Mouse (Mus musculus): Measurements from ENCODE around the gene Zbp1. TPM values are rescaled to one million over a fixed set of nuclear protein-coding genes. Genes with fewer than 3 reads are reported as not detected.

Zbp1 gene
- polyA plus RNA-seq, 1 experiment: 63.7 TPM

DNA sequence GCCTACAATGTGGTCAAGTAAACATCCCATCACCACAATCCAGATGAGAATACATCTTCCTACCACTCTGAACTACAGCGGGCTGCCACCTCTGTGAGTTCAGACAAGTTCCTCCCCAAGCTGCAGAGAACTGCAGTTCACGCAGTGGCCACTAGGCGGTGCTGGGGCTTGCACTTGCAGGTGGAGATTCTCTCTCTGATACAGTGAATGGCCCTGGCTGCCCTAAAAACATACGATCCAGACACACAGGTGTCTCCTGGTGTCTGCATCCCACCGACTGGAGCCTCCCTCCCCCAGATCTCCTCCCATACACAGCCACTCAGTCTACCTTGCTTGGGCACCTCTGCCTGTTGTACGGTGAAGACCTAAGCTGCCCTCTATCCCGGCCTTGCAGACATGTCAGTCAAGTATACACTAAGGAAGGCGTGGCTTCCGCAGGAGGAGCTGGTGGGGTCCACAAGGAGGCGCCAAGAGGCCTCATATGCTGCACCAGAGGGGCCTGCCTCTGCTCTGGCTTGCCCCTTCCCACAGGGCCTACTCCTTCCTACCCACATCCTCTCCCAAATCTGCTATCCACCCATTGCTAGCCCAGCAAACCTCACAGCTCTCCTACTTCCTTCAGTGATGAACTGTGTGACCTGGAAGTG, 11.0 kb upstream of the Zbp1 start:
- Histone ChIP-seq H3K36me3 (ENCODE audit: control insufficient read depth, insufficient read depth, low read length) (no peaks in the 10 kb centered on the region), H3K27ac (ENCODE audit: control insufficient read depth, insufficient read depth, low read length) (peak overlapping the region; percentile 38), H3K4me3 (ENCODE audit: control insufficient read depth, insufficient read depth, low read length) (peak overlapping the region; percentile 42), H3K4me1 (replicated peaks; ENCODE audit: control insufficient read depth, insufficient read depth, low read length) (peaks cover 17% of the 10 kb centered on the region), H3K27me3 (ENCODE audit: control insufficient read depth, insufficient read depth, low read length) (no peaks in the 10 kb centered on the region)
- DNase-seq: peak; percentile 97
- 2% methylated on average over 10 of the region's 10 CpGs for WGBS
- TF ChIP-seq POLR2A (IDR thresholded peaks at IDR 0.05; ENCODE audit: control insufficient read depth, extremely low read depth, insufficient read depth, low read length, poor library complexity) (no peak), CTCF (IDR thresholded peaks at IDR 0.05; ENCODE audit: borderline replicate concordance, control insufficient read depth, extremely low read depth, insufficient read depth, low read length, poor library complexity) (peak; percentile 92)

DNA sequence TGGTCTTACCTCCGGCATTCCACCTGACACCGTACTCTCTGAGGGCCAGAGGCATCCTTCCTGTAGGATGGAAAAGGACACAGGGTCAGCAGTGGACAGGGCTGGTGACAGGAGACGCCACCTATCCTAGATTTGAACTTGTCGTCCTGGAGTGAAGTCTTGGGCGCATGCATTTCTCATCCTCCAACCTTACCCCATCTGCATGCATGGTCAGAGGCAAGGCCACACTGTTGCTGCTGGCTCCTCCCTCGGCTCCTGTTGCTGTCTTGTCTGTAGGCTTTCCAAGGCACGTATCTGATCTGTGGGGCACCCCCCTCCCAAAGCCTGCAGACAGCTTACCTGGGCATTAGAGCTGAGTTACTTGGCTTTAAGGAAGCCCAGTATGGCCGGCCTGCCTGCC, 9.8 kb upstream of the Zbp1 start:
- Histone ChIP-seq H3K27ac (ENCODE audit: control insufficient read depth, insufficient read depth, low read length) (no peak overlapping the region), H3K27me3 (ENCODE audit: control insufficient read depth, insufficient read depth, low read length) (no peaks in the 10 kb centered on the region), H3K4me1 (replicated peaks; ENCODE audit: control insufficient read depth, insufficient read depth, low read length) (peaks cover 28% of the 10 kb centered on the region), H3K36me3 (ENCODE audit: control insufficient read depth, insufficient read depth, low read length) (no peaks in the 10 kb centered on the region), H3K4me3 (ENCODE audit: control insufficient read depth, insufficient read depth, low read length) (no peak overlapping the region)
- WGBS: 98% methylated on average over 8 of the region's 8 CpGs
- DNase-seq: no peak
- no peak for TF ChIP-seq POLR2A (IDR thresholded peaks at IDR 0.05; ENCODE audit: control insufficient read depth, extremely low read depth, insufficient read depth, low read length, poor library complexity)
- no peak for TF ChIP-seq CTCF (IDR thresholded peaks at IDR 0.05; ENCODE audit: borderline replicate concordance, control insufficient read depth, extremely low read depth, insufficient read depth, low read length, poor library complexity)

DNA sequence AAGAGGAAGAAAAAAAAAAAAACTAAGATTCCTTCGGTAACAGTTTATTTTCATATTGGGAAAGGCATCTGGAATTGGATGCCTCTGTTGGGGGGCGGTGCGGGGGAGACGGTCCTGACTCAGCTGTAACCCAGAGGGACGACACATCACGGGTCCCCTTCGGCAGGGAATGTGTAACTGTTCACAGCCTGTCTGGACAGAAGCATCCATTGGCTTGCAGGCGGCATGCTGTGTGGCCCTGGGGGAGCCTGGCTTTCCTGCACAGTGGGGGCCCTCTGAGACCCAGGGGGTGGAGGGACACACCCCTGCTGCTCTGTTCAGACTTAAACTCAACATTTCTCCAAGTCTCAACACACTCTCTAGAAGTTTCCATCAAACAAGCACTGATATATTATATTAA, 8.1 kb upstream of the Zbp1 start:
- WGBS: 98% methylated on average over 8 of the region's 8 CpGs
- no peak for DNase-seq
- no peak for TF ChIP-seq CTCF (IDR thresholded peaks at IDR 0.05; ENCODE audit: borderline replicate concordance, control insufficient read depth, extremely low read depth, insufficient read depth, low read length, poor library complexity)
- no peak for TF ChIP-seq POLR2A (IDR thresholded peaks at IDR 0.05; ENCODE audit: control insufficient read depth, extremely low read depth, insufficient read depth, low read length, poor library complexity)
- H3K4me1 ChIP-seq (replicated peaks; ENCODE audit: control insufficient read depth, insufficient read depth, low read length): peaks cover 33% of the 10 kb centered on the region
- no peaks in the 10 kb centered on the region for H3K27me3 ChIP-seq (ENCODE audit: control insufficient read depth, insufficient read depth, low read length)
- H3K36me3 ChIP-seq (ENCODE audit: control insufficient read depth, insufficient read depth, low read length): no peaks in the 10 kb centered on the region
- no peak overlapping the region for H3K27ac ChIP-seq (ENCODE audit: control insufficient read depth, insufficient read depth, low read length)
- no peak overlapping the region for H3K4me3 ChIP-seq (ENCODE audit: control insufficient read depth, insufficient read depth, low read length)

DNA sequence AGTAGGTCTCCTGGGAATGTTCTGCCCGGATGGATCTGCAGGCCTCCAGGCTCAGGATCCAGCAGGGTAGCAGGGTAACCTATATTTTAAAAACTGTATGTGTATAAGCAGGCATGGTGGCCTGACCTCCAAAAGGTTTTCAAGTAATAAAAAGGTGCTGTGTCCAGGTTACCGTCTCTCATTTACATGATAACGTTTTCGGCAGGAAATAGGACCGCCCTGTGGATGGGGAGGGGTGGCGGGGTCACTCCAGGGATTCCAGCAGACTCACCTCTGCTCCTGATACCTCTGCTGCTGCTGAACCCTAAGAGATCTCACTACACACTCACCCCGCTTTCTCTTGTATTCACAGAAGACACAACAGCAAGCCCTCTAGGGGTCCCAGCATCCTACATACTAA, 7.2 kb upstream of the Zbp1 start:
- 97% methylated on average over 7 of the region's 7 CpGs for WGBS
- Histone ChIP-seq H3K27me3 (ENCODE audit: control insufficient read depth, insufficient read depth, low read length) (no peaks in the 10 kb centered on the region), H3K4me3 (ENCODE audit: control insufficient read depth, insufficient read depth, low read length) (no peak overlapping the region), H3K4me1 (replicated peaks; ENCODE audit: control insufficient read depth, insufficient read depth, low read length) (peaks cover 33% of the 10 kb centered on the region), H3K27ac (ENCODE audit: control insufficient read depth, insufficient read depth, low read length) (no peak overlapping the region), H3K36me3 (ENCODE audit: control insufficient read depth, insufficient read depth, low read length) (no peaks in the 10 kb centered on the region)
- no peak for TF ChIP-seq POLR2A (IDR thresholded peaks at IDR 0.05; ENCODE audit: control insufficient read depth, extremely low read depth, insufficient read depth, low read length, poor library complexity)
- no peak for TF ChIP-seq CTCF (IDR thresholded peaks at IDR 0.05; ENCODE audit: borderline replicate concordance, control insufficient read depth, extremely low read depth, insufficient read depth, low read length, poor library complexity)
- no peak for DNase-seq

DNA sequence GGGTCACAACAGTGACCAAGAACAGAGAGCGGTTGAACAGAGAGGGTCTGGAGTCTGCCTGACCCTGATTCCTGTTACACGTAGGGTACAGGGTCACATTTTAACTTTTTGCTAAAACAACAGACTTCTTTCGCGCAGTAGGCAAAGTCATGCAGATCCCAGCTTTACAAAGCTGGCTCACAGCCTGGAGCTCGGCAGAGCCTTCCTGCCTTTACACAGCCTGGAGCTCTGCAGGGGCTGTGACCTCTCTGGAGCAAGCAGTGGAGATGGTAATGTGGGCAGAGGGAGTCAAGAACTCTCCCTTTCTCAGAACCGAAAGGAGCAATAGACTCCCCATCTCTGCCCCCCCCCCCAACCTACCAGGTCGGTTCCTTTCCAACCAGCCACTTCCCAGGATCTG, 6.1 kb upstream of the Zbp1 start:
- no peak overlapping the region for H3K4me3 ChIP-seq (ENCODE audit: control insufficient read depth, insufficient read depth, low read length)
- no peak for DNase-seq
- H3K4me1 ChIP-seq (replicated peaks; ENCODE audit: control insufficient read depth, insufficient read depth, low read length): peaks cover 27% of the 10 kb centered on the region
- H3K27me3 ChIP-seq (ENCODE audit: control insufficient read depth, insufficient read depth, low read length): no peaks in the 10 kb centered on the region
- no peaks in the 10 kb centered on the region for H3K36me3 ChIP-seq (ENCODE audit: control insufficient read depth, insufficient read depth, low read length)
- no peak for TF ChIP-seq CTCF (IDR thresholded peaks at IDR 0.05; ENCODE audit: borderline replicate concordance, control insufficient read depth, extremely low read depth, insufficient read depth, low read length, poor library complexity)
- no peak for TF ChIP-seq POLR2A (IDR thresholded peaks at IDR 0.05; ENCODE audit: control insufficient read depth, extremely low read depth, insufficient read depth, low read length, poor library complexity)
- H3K27ac ChIP-seq (ENCODE audit: control insufficient read depth, insufficient read depth, low read length): no peak overlapping the region
- WGBS: 86% methylated on average over 7 of the region's 7 CpGs

DNA sequence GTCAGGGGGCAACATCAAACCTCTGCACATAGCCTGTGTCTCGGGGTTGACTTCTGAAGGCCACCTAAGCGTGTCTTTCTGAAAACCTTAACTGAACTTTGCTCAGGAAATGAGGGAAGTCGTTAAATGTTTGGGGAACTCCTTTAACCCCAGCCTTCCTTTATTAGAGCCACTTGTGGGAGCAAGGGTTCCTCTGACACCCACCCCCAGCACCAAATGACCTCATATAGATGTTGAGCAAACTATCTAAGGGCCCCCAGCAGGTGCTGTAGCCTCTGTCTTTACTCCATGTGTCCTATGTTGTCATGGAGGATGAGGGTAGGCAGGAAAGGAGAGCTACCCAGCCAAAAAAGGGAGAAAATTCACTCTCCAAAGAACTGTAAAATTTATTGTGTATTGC, 5.4 kb upstream of the Zbp1 start:
- no peaks in the 10 kb centered on the region for H3K27me3 ChIP-seq (ENCODE audit: control insufficient read depth, insufficient read depth, low read length)
- WGBS: 11% methylated on average over 3 of the region's 3 CpGs
- H3K4me1 ChIP-seq (replicated peaks; ENCODE audit: control insufficient read depth, insufficient read depth, low read length): peaks cover 31% of the 10 kb centered on the region
- H3K4me3 ChIP-seq (ENCODE audit: control insufficient read depth, insufficient read depth, low read length): no peak overlapping the region
- no peaks in the 10 kb centered on the region for H3K36me3 ChIP-seq (ENCODE audit: control insufficient read depth, insufficient read depth, low read length)
- no peak for TF ChIP-seq POLR2A (IDR thresholded peaks at IDR 0.05; ENCODE audit: control insufficient read depth, extremely low read depth, insufficient read depth, low read length, poor library complexity)
- TF ChIP-seq CTCF (IDR thresholded peaks at IDR 0.05; ENCODE audit: borderline replicate concordance, control insufficient read depth, extremely low read depth, insufficient read depth, low read length, poor library complexity): no peak
- no peak for DNase-seq
- H3K27ac ChIP-seq (ENCODE audit: control insufficient read depth, insufficient read depth, low read length): peak overlapping the region; percentile 55; the same call in 1 of the 2 replicates

DNA sequence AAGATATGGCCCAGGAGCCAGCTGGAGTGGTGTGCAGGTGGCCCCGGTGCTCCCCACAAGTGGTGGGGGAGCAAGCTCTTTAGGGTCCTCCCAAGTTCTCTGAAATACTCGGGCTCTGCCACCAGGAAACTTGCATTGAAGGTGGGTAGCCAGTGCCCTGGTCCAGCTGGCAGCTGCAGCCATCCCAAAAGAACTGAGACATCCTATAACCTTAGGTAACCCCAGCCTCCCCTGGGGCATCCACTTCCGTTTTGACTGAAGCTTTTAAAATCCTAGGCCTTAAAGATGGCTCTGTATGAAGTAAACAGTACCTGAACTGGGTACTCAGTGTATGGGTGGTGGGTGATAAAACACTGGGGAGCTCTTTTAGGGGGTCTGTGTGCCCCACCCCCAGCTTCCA, 4.8 kb upstream of the Zbp1 start:
- peaks cover 34% of the 10 kb centered on the region for H3K4me1 ChIP-seq (replicated peaks; ENCODE audit: control insufficient read depth, insufficient read depth, low read length)
- no peak for DNase-seq
- H3K4me3 ChIP-seq (ENCODE audit: control insufficient read depth, insufficient read depth, low read length): no peak overlapping the region
- TF ChIP-seq CTCF (IDR thresholded peaks at IDR 0.05; ENCODE audit: borderline replicate concordance, control insufficient read depth, extremely low read depth, insufficient read depth, low read length, poor library complexity): no peak
- TF ChIP-seq POLR2A (IDR thresholded peaks at IDR 0.05; ENCODE audit: control insufficient read depth, extremely low read depth, insufficient read depth, low read length, poor library complexity): no peak
- no peaks in the 10 kb centered on the region for H3K27me3 ChIP-seq (ENCODE audit: control insufficient read depth, insufficient read depth, low read length)
- H3K36me3 ChIP-seq (ENCODE audit: control insufficient read depth, insufficient read depth, low read length): no peaks in the 10 kb centered on the region
- 16% methylated on average over 3 of the region's 3 CpGs for WGBS
- H3K27ac ChIP-seq (ENCODE audit: control insufficient read depth, insufficient read depth, low read length): peak overlapping the region; percentile 55; the same call in 1 of the 2 replicates
